Mouse (Mus musculus): ENCODE measurements around the gene Man1b1.

Gene Man1b1

DNA sequence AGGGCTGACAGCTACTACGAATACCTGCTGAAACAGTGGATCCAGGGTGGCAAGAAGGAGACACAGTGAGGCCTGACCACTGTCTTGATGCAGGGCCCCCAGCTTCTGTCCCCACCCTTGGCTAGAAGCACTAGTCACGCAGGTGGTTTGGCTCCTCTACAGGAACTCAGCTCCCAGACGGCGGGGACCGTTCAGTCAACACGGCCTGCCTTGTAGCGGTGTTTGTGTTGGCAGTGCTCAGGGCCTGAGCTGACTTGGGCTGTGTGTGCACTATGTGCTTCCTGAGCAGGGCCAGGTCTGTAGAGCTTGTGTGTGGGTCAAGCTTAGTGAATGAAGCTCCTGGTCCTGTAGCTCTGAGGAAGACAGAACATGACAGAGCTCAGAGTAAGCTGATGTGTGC lies 16.0 kb downstream of the Man1b1 start:
- H3K4me1 ChIP-seq (replicated peaks; ENCODE audit: low read depth, low read length): peaks cover 3% of the 10 kb centered on the region; the same call in 1 of the 2 replicates
- H3K27me3 ChIP-seq (ENCODE audit: insufficient read depth, low read length): no peaks in the 10 kb centered on the region
- no peak overlapping the region for H3K4me3 ChIP-seq (replicated peaks; ENCODE audit: low read length)
- TF ChIP-seq NANOG (IDR thresholded peaks at IDR 0.05; ENCODE audit: borderline replicate concordance, low read length): no peak
- TF ChIP-seq POU5F1 (IDR thresholded peaks at IDR 0.05; ENCODE audit: borderline replicate concordance, low read length): no peak
- TF ChIP-seq CTCF (conservative IDR thresholded peaks at IDR 0.05; ENCODE audit: low read length): no peak
- H3K9me3 ChIP-seq (ENCODE audit: low read length): no peaks in the 10 kb centered on the region
- peaks cover 99% of the 10 kb centered on the region for H3K36me3 ChIP-seq (ENCODE audit: insufficient read depth, low read length)

DNA sequence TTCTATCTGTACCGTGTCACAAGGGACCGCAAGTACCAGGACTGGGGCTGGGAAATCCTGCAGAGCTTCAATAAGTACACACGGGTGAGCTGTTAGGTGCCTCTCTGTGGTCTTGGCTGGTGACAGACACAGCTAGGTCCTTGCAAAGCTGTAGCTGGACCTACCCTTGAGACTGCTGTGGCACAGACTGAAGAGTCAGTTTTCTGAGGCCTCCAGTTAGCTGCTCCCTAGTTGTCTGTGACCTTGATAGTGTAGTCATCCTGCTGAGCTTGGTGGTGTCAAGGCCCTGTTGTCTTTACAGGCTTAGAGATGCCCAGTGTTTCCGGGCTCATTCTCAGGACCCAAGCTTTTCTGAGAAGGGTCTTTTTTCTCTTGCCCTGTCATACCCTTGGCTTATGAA lies 17.4 kb downstream of the Man1b1 start:
- Histone ChIP-seq H3K27me3 (ENCODE audit: insufficient read depth, low read length) (no peaks in the 10 kb centered on the region), H3K4me1 (replicated peaks; ENCODE audit: low read depth, low read length) (peaks cover 12% of the 10 kb centered on the region), H3K4me3 (replicated peaks; ENCODE audit: low read length) (no peak overlapping the region), H3K9me3 (ENCODE audit: low read length) (no peaks in the 10 kb centered on the region), H3K36me3 (ENCODE audit: insufficient read depth, low read length) (peaks cover 99% of the 10 kb centered on the region)
- TF ChIP-seq CTCF (conservative IDR thresholded peaks at IDR 0.05; ENCODE audit: low read length) (no peak), POU5F1 (IDR thresholded peaks at IDR 0.05; ENCODE audit: borderline replicate concordance, low read length) (no peak), NANOG (IDR thresholded peaks at IDR 0.05; ENCODE audit: borderline replicate concordance, low read length) (no peak)

DNA sequence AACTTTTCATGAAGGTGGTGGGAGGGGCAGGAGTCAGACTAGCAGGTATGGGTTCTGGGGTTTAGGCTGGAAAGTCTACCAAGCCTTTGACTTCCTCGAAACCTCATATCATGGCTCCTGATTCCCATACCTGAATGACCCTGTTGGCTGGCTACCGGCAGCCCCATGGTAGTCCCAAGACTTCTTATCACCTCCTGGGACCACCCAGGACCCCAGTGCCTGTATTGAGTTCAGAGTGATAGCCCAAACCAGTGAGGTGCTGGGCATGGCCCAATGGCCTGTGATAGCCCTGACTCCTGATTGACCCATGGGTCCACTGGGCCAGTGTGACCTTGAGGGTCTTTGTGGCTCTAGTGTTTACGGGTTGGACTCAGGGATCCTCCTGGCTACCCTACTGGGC lies 18.6 kb downstream of the Man1b1 start:
- Histone ChIP-seq H3K4me3 (replicated peaks; ENCODE audit: low read length) (no peak overlapping the region), H3K4me1 (replicated peaks; ENCODE audit: low read depth, low read length) (peaks cover 24% of the 10 kb centered on the region), H3K36me3 (ENCODE audit: insufficient read depth, low read length) (peaks cover 99% of the 10 kb centered on the region), H3K9me3 (ENCODE audit: low read length) (no peaks in the 10 kb centered on the region), H3K27me3 (ENCODE audit: insufficient read depth, low read length) (no peaks in the 10 kb centered on the region)
- TF ChIP-seq CTCF (conservative IDR thresholded peaks at IDR 0.05; ENCODE audit: low read length): no peak
- TF ChIP-seq NANOG (IDR thresholded peaks at IDR 0.05; ENCODE audit: borderline replicate concordance, low read length): no peak
- TF ChIP-seq POU5F1 (IDR thresholded peaks at IDR 0.05; ENCODE audit: borderline replicate concordance, low read length): no peak

DNA sequence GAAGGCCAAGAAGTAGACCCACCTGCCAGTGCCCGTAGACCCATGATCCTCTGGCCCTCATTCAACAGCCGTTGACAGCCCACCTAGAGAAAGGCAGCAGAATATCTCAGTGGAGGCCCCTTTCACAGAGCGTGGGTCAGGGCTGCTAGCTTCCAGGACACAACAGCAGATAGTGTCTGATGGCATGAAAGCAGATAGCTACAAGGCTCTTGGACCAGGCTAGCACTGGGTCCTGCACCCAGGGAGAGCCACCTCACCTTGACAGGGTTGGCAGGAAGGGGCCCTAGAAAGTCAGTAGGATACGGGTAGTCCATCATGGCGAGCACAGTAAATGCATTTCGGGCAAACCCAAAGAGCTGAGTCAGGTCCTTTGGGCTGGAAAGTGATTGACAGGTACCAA lies 22.1 kb downstream of the Man1b1 start:
- no peak for TF ChIP-seq NANOG (IDR thresholded peaks at IDR 0.05; ENCODE audit: borderline replicate concordance, low read length)
- TF ChIP-seq POU5F1 (IDR thresholded peaks at IDR 0.05; ENCODE audit: borderline replicate concordance, low read length): no peak
- TF ChIP-seq CTCF (conservative IDR thresholded peaks at IDR 0.05; ENCODE audit: low read length): no peak
- no peaks in the 10 kb centered on the region for H3K9me3 ChIP-seq (ENCODE audit: low read length)
- H3K4me1 ChIP-seq (replicated peaks; ENCODE audit: low read depth, low read length): peaks cover 35% of the 10 kb centered on the region
- H3K27me3 ChIP-seq (ENCODE audit: insufficient read depth, low read length): no peaks in the 10 kb centered on the region
- peak overlapping the region; percentile 94; the same call in 1 of the 2 replicates for H3K4me3 ChIP-seq (replicated peaks; ENCODE audit: low read length)
- peaks cover 64% of the 10 kb centered on the region for H3K36me3 ChIP-seq (ENCODE audit: insufficient read depth, low read length)

DNA sequence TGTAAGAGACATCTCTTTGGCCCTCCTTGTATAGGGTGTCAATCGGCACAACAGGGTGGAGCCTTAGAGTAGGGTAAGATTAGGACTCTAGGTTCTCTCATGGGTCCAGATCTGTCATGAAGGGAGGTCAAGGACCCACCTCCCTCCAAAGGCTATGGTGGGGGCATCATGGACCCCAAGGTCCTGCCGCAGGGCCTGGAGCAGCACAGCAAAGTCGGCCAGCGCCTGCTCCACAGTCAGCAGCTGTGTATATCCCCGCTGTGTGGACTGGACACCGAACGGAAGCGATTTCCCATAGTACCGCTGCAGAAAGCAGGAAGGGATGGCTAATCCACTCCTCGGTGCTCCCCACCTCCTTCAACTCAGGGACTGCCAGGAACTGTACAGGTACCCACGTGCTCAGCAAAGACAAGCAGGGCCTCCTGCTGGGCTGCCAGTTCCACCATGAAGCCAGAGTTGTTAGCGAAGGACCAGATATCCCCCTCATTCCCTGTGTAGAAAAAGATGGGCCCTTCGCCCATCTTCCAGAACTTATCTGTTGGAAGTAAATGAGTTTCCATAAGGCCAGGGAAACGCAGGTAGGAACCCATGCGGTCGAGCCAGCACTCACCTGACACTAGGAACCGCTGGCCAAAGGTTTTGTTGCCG lies 23.4 kb downstream of the Man1b1 start:
- TF ChIP-seq POU5F1 (IDR thresholded peaks at IDR 0.05; ENCODE audit: borderline replicate concordance, low read length): no peak
- no peak for TF ChIP-seq CTCF (conservative IDR thresholded peaks at IDR 0.05; ENCODE audit: low read length)
- TF ChIP-seq NANOG (IDR thresholded peaks at IDR 0.05; ENCODE audit: borderline replicate concordance, low read length): no peak
- H3K36me3 ChIP-seq (ENCODE audit: insufficient read depth, low read length): peaks cover 63% of the 10 kb centered on the region
- peak overlapping the region; percentile 94 for H3K4me3 ChIP-seq (replicated peaks; ENCODE audit: low read length)
- H3K9me3 ChIP-seq (ENCODE audit: low read length): no peaks in the 10 kb centered on the region
- peaks cover 35% of the 10 kb centered on the region for H3K4me1 ChIP-seq (replicated peaks; ENCODE audit: low read depth, low read length)
- no peaks in the 10 kb centered on the region for H3K27me3 ChIP-seq (ENCODE audit: insufficient read depth, low read length)

DNA sequence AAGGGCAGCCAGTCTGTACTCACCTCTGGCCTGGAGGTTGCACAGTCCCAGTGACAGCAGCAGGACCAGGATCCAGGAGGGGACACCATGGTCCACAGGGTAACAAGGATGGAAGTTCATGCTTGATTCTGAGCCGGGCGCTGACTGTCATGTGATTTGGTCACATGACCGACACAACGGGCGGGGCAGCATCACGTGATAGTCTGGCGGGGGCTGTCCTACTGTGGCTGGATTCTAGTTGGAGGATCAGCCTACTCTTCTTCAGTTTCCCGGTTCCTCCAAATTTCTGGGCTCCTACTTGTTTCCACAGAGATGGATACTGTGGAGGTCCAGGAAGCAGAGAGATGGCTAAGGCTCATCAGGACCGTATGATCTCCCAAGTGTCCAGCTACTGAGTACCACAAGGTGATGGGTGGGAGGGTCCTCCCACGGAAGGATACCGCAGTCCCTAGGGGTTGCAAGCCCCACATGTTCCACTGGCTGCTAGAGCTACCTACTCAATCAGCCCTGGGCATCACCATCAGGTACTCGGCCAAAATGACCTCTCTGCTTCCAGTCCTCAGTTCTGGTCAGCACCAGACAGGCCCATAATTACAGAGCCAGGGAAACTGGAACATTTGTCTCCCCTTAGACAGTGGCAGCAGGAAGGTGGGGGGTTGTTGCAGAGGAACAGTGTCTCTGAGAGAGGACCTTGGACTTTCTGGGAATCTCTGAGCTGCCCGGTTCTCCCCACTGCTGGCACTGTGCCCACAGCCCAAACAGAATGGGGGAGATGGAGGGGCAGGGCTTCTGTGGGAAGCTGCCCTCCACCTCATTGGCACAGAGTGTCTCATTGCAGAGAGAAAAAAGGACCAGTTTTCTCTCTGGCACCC lies 24.3 kb downstream of the Man1b1 start, which contains the start of gene Dpp7:
Gene Dpp7 (minus strand): TSS at position 152 of the 872 bp plus-strand sequence.
- Histone ChIP-seq H3K4me1 (replicated peaks; ENCODE audit: low read depth, low read length) (peaks cover 35% of the 10 kb centered on the region), H3K9me3 (ENCODE audit: low read length) (no peaks in the 10 kb centered on the region), H3K27me3 (ENCODE audit: insufficient read depth, low read length) (no peaks in the 10 kb centered on the region), H3K4me3 (replicated peaks; ENCODE audit: low read length) (peak within 1 kb of the TSS; percentile 94), H3K36me3 (ENCODE audit: insufficient read depth, low read length) (peaks cover 63% of the 10 kb centered on the region)
- TF ChIP-seq POU5F1 (IDR thresholded peaks at IDR 0.05; ENCODE audit: borderline replicate concordance, low read length): no peak

DNA sequence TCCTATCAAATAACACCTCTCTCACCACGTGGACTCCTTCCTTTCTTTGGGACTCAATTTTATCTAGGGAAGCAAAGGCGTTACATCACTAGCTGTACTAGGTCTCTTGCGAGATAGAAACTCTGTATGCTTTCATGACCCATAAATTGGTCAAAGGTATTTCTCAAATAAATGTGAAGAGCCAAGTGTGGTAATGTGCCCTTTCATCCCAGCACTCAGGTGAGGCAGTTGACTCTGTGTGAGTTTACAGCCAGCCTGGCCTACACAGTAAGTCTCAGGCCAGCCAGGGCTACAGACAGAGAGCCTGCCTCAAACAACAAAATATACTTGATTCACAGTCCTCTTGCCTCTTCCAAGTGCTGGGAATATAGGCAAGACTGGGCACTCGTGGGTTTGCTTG lies 27.7 kb downstream of the Man1b1 start:
- Histone ChIP-seq H3K36me3 (ENCODE audit: insufficient read depth, low read length) (peaks cover 62% of the 10 kb centered on the region), H3K9me3 (ENCODE audit: low read length) (no peaks in the 10 kb centered on the region), H3K4me1 (replicated peaks; ENCODE audit: low read depth, low read length) (peaks cover 39% of the 10 kb centered on the region), H3K27me3 (ENCODE audit: insufficient read depth, low read length) (peaks cover 9% of the 10 kb centered on the region), H3K4me3 (replicated peaks; ENCODE audit: low read length) (no peak overlapping the region)
- no peak for TF ChIP-seq CTCF (conservative IDR thresholded peaks at IDR 0.05; ENCODE audit: low read length)
- TF ChIP-seq NANOG (IDR thresholded peaks at IDR 0.05; ENCODE audit: borderline replicate concordance, low read length): no peak
- no peak for TF ChIP-seq POU5F1 (IDR thresholded peaks at IDR 0.05; ENCODE audit: borderline replicate concordance, low read length)

DNA sequence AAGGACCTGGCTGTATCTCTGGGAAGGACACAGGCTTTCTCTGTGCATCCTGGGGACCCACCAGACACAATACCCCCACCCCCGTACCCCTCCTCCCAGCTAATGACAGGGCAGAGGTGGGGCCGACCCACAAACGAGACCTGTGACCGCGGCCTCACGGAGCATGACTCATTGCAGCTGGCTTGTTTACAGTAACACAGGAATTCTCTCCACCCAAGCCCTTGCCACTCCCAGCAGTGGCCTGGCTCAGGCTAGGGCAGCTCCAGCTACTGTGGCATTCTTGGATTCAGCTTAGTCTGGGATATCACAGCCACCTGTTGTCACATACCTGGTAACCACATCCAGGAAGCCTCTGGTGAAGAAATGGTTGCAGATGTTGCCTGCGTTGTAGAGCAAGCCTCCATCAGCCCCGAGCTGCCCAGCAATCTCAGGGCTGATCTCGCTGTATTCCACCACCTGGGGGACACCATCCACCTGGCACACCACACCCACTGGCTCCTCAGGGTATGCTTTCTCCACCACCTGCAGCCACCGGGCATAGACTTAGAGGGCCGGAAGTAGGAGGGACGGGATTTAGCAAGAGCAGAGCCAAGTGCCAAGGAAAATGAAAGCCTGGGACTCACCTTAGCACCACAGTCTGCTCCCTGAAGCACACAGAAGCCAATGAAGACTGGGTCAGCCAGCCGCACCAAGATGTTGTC lies 31.5 kb downstream of the Man1b1 start:
- no peak for TF ChIP-seq CTCF (conservative IDR thresholded peaks at IDR 0.05; ENCODE audit: low read length)
- TF ChIP-seq POU5F1 (IDR thresholded peaks at IDR 0.05; ENCODE audit: borderline replicate concordance, low read length): no peak
- no peak for TF ChIP-seq NANOG (IDR thresholded peaks at IDR 0.05; ENCODE audit: borderline replicate concordance, low read length)

More for the DNA sequence above, 31.5 kb downstream of the Man1b1 start:
- Histone ChIP-seq H3K4me1 (replicated peaks; ENCODE audit: low read depth, low read length) (peaks cover 34% of the 10 kb centered on the region), H3K4me3 (replicated peaks; ENCODE audit: low read length) (peak overlapping the region; percentile 95; the same call in 1 of the 2 replicates), H3K9me3 (ENCODE audit: low read length) (no peaks in the 10 kb centered on the region), H3K36me3 (ENCODE audit: insufficient read depth, low read length) (peaks cover 54% of the 10 kb centered on the region), H3K27me3 (ENCODE audit: insufficient read depth, low read length) (peaks cover 19% of the 10 kb centered on the region)
